Mouse (Mus musculus): ENCODE results near the gene Zfpl1. TPM values are rescaled to one million over a fixed set of nuclear protein-coding genes. Genes with fewer than 3 reads are reported as not detected.
"Not testable (repeated sequence)": the region's sequence is repeated elsewhere in the genome, so short reads cannot be mapped to it uniquely, and the experiment has no call there.

Gene Zfpl1
- 10 to 100 TPM; 39.6 to 40.3 TPM for total RNA-seq (2021)

DNA sequence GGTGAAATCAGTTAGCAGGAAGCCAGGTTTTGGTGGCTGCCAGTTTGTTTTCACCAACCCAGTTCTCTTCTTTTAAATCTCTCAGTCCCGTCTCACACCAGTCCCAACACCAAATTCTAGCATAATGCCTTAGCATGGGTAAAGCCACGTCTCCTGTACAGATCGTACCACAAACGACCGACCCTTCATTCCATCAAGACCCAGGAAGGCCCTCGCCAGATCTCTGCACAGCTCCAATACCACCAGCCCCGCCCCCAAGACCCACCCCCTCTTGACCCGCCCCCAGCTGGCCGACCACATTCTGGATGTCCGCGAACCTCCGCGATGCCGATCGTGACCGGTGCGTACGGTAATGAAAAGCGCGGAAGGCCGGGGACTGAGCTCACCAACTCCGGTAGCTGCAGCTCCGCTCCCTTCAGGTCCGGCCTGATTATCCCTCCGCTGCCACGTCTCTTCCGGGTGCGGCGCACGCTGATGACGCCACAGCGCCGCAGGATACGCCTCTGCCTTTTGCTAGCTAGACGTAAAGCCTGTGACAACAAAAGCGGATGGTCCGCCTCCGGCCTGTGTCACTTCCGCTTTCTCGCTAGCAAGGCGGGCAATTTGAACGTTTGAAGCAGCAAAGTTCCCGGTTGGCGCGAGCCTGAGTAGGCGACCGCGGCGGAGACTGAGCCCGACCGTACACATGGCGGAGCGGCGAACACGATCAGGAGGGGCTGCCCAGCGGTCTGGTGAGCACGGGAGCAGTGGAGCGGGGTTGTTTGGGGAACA is at the start of gene Zfpl1, which contains the start of gene Cdca5:
Zfpl1 (minus strand) TSS at position 479 of the 771 bp plus-strand sequence.
Cdca5 (plus strand) TSS at position 506 of the 771 bp plus-strand sequence.
- DNase-seq: peak; percentile 96

DNA sequence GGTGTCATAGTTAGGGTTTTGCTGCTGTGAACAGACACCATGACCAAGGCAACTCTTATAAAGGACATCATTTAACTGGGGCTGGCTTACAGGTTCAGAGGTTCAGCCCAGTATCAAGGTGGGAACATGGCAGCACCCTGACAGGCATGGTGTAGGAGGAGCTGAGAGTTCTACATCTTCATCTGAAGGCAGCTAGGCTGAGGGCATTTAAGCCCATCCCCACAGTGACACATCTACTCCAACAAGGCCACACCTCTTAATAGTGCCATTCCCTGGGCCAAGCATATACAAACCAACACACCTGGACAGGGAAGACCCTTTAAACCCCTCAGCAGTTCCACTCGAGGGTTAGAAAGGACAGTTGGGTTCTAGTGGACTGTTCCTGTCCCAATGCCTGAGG is 48.4 kb upstream of the Zfpl1 start:
- not testable (repeated sequence) for DNase-seq

DNA sequence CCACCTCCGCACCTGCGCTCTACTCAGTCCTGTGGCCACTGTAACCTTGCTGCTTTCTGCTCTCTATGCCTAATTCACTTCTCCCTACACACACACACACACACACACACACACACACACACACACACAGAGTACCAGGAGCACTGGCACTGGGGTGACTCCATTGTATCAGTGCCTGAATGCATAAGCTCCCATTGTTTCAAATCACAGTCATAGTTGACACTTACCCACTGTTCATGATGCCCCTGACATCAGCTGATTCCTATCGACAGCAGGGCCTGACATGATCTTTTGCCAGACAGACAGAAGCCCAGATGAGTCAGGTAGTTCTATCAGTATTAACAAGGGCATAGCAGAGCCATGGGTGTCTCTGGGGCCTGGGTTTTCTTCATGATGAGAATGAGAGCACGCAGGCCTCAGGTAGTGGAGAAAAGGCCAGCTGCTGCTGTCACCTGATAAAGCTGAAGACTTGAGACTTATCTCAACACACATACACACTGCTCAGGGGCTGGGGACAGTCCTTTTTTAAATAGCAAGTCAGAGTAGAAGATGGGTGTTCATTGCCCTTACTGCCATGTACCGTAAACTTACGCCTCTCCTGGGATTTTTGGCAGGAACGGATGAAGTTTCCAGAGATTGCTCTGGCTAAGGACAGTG is 47.5 kb upstream of the Zfpl1 start:
- no peak for DNase-seq

DNA sequence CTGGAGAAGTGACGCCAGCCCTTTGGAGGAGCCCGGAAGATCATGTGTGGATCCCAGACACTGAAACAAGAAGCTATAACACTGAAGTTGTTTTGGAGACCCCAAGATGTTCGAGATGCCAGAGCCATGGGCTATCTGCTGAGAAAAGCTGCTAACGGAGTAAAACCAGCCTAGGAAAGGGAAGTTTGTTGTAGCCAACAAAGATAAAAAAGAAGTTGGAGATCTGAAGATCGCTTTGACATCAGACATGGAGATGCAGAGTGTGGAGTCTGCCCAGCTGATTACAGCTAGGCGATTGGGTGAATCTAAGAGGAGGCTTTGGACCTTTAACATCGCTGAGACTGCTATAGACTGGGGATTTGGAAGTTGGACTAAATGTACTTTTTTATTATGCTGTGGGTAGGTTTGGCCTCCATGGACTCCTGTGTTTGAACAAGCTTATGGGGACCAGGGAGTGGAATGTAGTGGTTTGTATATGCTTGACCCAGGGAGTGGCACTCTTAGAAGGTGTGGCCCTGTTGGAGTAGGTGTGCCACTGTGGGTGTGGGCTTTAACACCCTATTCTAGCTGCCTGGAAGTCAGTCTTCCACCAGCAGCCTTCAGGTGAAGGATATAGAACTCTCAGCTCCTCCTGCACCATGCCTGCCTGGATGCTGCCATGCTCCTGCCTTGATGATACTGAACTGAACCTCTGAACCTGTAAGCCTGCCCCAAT is 45.8 kb upstream of the Zfpl1 start:
- not testable (repeated sequence) for DNase-seq

DNA sequence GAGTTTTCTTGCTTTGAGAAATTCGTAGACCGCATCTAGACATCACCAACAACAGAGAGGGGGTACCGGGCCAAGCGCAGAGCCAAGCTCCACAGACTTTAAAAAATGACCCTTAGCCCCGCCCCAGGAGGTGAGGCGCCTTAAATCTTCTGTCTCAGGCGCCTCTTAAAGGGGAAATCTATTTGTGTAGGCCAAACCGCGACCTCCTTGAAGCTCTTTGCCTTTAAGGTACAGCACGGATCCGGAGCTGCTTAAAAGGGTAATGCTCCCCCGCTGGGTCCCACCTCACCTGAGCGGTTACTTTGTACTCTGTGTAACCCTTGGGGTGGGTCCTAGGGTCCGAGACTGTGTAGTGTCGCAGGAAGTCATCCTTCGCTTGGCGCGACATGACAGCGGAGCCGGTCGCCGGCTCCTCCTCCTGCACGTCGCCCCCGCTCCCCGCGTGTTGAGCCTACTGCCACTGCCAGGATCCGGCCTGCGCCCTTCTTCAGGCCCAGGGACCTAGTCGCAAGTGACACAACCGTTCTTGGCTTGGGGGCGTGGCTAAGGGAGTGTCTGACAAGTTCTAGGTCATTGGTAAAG is 43.1 kb upstream of the Zfpl1 start, which contains the start of gene Snx15:
Snx15 (minus strand) TSS at position 545 of the 582 bp plus-strand sequence.
- peak; percentile 94 for DNase-seq

DNA sequence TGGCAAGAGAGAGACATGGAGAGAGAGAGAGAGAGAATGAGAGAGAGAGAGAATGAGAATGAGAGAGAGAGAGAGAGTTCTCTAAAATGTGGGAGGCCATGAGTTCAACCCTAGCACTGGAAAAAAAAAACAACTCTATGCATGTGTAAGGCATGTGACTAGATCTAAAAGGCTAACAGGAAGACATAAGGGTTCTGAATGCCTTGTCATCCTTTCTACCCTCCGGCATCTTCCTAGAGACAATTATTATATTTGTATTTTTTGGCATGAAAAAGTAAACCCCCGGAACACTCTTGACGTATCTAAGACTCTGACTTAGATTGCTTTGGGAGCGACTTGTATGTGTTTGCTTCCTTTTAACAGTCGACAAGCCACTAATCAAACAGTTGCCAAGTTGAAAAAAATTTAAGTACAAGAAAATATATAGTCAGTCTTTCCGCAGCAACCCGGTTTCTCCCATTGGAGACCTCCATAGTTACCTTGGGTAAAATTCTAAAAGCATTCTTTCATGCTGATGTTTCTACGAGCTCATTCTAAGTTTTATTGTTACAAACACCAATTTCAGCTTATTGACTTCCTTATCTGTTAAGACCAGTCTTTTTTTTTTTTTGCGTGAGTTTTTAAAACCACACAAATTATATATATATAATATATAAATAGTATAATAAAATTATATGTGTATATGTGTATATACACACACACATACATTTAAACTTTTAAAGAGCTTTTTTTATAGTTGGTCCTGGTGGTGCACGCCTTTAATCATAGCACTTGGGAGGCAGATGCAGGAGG is 42.2 kb upstream of the Zfpl1 start:
- no peak for DNase-seq

DNA sequence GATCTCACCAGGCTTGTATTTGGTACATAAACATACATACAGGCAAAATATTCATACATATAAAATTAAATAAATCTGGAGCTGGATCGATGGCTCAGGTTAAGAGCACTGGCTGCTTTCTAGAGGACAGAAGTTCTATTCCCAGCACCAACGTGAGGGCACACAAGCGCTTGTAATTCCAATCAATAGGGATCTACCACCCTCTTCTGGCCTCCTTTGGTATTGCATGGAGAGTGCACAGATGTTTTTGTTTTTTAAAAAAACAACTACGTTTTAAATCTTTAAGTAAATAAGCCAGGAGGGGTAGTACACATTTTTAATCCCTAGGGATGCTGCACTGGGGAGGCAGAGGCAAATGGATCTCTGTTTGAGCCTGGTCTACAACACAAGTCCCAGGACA is 41.5 kb upstream of the Zfpl1 start:
- no peak for DNase-seq

DNA sequence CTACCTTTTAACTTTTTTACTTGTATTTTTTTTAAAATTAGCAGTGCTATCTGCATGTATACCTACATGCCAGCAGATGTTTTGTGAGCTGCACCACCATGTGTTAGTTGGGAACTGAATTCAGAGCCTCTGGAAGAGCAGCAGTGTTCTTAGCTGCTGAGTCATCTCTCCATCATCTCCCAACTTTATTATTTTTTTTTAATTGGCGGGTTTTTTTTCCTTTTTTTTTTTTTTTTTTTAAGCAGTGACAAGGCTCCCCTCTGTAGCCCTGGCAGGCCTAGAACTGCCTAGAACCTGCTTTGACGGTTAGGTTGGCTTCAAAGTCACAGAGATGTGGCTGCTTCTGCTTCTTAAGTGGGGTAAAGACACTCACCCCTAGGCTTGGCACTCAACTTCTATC is 40.1 kb upstream of the Zfpl1 start:
- DNase-seq: no peak

DNA sequence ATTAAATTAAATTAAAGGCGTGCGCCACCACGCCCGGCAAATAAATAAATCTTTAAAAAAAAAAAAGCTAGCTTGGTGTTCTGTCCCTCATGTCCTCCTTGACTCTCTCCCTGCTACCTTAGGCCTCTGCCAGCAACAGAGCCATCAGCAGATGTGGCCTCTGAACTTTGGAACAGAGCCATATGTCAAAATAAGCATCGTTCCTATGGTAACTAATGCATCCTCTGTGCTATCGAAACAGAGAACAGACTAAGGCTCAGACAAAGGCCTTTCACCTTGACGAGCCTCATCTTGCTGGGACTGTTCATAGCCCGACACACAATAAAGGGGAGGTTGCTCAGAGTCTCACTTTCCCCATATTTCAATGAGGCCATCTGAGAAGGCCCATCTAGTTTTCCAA is 38.6 kb upstream of the Zfpl1 start:
- DNase-seq: no peak

DNA sequence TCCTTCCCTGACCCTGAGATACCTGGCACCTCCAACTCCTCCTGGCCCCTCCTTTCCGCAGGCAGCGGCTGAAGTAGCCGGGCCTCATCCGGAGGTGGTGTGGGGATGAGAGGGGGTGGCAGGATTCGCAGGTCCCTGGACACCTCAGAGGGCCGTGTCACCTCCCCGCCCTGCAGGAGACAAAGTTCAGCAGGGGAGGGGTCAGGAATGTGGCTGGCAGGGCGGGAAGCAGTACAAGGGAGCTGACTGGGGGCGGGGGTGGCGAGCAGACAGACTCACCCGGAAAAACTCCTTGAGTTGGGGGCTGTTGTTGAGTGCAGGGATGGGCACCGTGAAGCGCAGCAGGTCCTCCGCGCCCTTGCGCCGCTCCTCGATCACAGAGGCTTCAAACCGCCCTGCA is 37.0 kb upstream of the Zfpl1 start:
- DNase-seq: no peak

DNA sequence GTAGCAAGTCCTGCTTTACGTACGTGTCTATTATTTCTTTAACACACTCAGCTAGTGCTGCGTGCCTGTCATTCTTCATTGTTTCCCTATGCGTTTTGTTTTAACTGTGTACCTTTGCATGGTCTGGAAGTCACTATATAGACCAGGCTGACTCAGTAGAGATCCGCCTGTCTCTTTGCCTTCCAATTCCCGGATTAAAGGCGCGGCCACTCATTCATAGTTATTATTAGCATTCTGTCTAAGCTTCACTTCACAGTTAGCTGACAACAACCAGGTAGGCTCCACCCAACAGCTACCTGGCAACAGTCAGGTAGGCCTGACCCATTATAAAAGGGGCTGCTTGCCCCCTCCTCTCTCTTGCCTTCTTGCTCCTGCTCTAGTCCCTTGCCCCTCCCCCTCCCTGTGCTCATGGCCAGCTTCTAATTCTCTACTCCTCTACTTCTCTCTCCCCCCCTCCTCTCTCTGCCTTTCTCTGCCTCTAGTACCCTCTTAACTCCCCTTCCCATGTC is 34.0 kb upstream of the Zfpl1 start:
- no peak for DNase-seq

DNA sequence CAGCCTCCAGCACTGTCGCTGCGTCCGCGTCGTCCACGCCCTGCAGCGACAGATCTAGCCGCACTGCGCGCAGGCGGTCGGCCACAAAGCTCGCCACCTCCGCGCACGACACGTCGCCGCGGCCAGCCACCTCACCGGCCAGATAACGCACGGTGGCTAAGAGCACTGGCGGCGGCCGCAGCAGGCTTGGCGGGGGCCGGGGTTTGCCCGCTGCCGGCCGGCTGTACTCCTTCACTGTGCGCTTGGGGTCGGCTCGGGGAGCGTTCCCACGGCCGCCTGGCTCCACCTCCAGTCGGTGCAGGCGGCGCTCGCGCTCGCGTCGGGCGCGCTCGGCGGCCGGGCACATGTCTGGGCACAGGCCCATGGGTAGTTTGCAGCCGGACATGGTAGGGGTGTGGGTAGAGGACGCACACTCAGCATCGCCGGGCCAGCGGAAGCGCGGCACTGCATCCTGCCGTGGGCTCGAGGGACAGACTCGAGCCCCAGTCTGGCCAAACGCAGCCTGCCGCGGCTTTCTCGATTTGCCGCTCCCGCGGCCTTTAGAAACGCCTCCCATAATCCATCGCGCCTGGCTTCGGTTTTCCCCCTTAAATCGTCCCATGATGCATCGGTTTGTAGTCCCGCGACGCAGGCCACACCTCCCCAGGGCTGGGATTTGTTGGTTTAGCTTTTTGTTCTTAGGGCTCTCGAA is 33.4 kb upstream of the Zfpl1 start, which contains the start of gene Sac3d1:
Sac3d1 (minus strand) TSS at position 665 of the 691 bp plus-strand sequence.
- DNase-seq: peak; percentile 88 to 91

DNA sequence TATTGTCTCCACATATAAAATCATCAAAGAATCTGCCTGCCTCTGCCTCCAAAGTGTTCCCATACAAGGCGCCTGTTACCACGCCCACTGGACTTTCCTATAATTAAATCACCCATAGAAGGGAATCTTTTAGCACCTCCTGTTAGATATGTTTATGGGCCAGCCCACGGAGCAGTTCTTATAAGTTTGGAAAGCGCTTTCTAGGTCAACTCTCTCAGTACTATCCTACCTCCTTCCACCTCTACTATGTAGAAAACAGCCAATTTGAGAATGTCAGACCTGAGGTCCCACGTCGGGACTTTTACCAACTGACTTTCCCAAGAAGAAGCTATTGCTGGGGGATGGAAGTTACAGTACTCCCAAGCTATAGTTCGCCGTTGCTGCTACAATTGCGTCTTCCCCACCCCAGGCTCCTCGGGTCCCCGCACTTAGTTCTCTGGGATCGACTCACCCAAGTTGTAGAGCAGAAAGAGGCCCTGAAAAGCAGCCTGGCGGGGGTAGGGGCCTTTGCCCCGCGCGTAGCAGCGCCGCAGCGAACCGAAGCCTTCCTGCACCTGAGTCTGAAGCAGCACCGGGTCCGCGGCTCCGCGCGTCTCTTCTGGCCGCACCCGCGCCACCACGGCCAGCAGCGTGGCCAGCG is 32.7 kb upstream of the Zfpl1 start:
- no peak for DNase-seq

DNA sequence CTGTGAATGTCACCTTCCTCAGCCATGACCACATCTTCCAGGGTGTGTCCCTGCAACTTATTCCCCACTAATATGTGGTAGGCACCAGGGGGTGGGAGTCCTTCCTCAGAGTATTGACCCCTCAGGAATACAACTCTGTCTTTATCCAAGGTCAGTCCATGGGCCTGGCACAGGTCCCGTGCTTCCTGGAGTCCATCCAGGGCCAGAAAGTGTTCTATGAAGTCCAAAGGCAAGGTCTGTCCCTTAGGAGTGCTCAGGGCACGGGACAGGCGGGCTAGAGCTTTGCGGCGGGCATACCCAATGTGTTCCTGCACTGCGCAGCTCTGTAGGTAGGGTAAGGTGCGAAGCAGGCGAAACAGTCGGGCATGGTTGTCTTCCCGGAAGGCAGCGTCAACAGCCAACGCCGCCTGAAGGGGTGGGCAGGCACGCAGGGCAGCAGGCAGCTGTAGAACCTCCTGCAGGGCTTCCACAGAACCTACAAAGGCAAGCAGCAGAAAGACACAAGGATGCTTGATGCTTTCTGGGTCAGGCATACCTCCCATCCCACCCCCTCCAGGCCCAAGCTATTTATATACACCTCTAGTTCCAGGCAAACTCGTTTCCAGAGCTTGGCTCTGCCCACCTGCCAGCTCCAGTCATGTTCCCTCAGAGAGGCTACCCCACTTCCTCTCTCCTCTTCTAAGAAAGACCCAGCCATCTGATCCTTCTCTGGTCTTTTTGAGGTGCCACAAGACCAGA is 31.5 kb upstream of the Zfpl1 start:
- no peak for DNase-seq

DNA sequence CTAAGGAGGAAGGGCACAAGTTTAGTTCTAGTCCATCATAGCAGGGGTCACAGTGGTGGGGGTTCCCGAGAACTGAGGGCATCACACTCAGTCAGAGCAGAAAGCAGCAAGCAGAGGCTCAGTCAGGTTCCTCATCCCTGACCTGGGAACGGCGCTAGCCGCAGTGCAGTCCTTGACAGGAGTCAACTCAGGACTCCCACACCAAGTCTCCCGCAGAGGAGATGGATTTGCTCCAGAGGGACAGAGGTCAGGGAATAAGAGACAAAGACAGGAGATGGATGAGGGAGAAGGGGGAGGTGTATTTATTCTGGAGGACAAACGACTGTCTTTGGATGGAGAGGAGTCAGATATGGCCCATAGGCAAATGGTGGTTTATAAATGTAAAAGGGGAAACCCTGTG is 28.4 kb upstream of the Zfpl1 start:
- no peak for DNase-seq

DNA sequence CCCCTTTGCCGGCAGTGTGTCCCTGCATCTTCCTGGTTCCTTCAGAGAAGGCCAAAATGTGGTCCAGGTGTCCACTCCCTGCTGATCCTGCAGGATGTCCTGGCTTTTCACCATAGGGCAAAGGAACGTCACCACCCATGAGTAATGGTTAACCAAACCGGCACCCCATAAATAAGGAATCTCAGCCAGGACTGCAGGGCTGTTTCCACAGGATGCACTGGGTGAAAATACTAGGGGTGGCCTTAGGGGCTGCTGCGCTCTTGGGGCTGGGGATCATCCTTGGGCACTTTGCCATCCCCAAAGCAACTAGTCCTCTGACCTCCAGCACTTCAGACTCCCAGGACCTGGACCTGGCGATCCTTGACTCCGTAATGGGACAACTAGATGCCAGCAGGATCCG is 20.8 kb upstream of the Zfpl1 start, which contains the start of gene Naaladl1:
Naaladl1 (plus strand) TSS at position 197 of the 400 bp plus-strand sequence.
- DNase-seq: no peak

DNA sequence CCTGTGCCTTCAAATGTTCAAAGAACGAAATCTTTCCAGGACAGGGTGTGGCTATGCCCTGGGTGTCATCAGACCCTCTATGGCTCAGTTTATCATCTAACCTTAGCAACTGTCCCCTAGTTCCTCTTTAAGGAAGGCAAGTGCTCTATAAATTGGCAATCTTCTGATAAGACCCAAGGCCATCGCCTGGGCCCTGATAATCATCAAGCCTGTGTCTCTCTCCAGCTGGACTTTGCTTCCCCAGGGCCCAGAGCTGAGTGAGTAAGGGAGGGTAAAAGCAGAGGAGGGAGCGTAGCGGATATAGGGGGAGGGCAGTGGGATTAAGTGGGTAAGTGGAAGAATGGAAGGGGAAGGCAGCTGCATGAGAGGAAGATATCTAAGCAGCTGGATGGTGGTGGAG is 19.7 kb upstream of the Zfpl1 start:
- DNase-seq: no peak

DNA sequence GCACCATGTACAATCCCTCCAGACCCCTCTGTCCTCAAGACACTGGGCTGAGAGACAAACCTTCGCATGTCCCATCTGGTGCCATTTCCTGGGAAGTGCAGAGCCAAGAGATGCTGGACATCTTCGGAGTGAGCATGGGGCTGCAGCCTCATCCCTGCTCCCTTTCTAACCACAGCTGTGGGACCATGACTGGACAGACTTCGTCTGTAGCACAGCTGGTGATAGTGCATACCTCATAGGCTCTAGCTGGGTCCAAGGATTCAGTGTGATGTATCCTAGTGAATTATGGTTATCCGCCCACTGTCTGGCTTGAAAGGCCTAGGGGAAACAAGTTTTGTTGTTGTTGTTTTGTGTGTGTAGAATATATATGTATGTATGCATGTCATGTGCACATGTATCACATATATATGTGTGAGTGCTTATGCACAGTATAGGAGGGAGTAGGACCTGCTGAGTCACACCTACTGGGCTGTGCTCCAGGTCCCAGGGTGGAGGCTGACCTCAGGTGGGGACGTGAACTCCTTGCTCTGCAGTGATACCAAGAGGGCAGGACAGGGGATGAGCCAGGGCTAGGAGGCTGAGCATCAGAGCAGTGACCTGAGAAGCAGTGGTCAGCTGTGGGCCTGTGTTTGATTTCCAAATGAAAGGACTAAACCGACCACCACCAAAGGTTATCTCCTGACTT is 17.6 kb upstream of the Zfpl1 start:
- no peak for DNase-seq

DNA sequence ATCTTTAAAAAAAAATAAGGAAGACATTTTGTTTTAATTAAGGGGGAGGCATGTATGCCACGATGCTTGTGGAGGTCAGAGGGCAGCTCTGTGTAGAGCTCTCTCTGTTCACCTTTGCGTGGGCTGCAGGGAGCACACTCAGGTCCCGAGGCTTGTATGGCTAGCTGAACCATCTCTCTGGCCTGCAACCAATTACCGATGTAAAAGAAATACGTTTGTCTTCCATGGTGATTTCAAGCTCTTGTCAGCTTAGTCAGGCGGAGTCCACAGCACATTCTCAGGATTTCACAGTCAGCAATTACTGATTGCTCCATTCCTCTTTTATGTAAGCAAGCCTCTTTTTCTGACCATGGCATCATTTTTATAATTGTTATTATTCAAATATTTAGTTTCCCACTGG is 16.4 kb upstream of the Zfpl1 start:
- DNase-seq: no peak
